Mouse (Mus musculus): ENCODE results near the gene Vcl.

GRCm38 (mm10) chr14:20963863-20964262 is 34.7 kb downstream of the Vcl start:
- TF ChIP-seq POLR2A (IDR thresholded peaks at IDR 0.05; ENCODE audit: borderline replicate concordance, extremely low read depth, low read depth, low read length) = no peak
- TF ChIP-seq CTCF (IDR thresholded peaks at IDR 0.05; ENCODE audit: insufficient read depth, low read length) = no peak

All from lung, adult 2 months (tissue).